Mouse (Mus musculus) liver, embryonic 15.5 days (tissue): ENCODE results near the gene Tgif2. TPM values are rescaled to one million over a fixed set of nuclear protein-coding genes. Genes with fewer than 3 reads are reported as not detected.
"Not testable (repeated sequence)": the region's sequence is repeated elsewhere in the genome, so short reads cannot be mapped to it uniquely, and the experiment has no call there.

Source experiments
- ATAC-seq: fragments of 200-750 bp; cut with Nextera tagmentation; 2 replicates; pipeline ENCODE4 v1.8.0; 2017; ENCODE audit warnings: moderate number of reproducible peaks, mild to moderate bottlenecking, moderate library complexity; ENCODE audit not compliant: insufficient read depth
- H3K27ac ChIP-seq: fragments of 300-500 bp; sonication (generic); replicated peaks from 2 replicates; pipeline ENCODE4 v1.5.1; 2015; ENCODE audit warnings: mild to moderate bottlenecking, inconsistent platforms
- H3K27me3 ChIP-seq: fragments of 300-500 bp; sonication (generic); 2 replicates; pipeline ENCODE4 v1.6.1; 2015; ENCODE audit warnings: mild to moderate bottlenecking, inconsistent platforms
- H3K36me3 ChIP-seq: fragments of 300-500 bp; sonication (generic); replicated peaks from 2 replicates; pipeline ENCODE4 v1.6.1; 2015; ENCODE audit warnings: moderate library complexity, mild to moderate bottlenecking, inconsistent platforms
- H3K4me1 ChIP-seq: fragments of 300-500 bp; sonication (generic); replicated peaks from 2 replicates; pipeline ENCODE4 v1.6.1; 2015; ENCODE audit warnings: inconsistent platforms
- H3K4me2 ChIP-seq: fragments of 300-500 bp; sonication (generic); 2 replicates; pipeline ENCODE4 v1.6.1; 2015; ENCODE audit warnings: moderate library complexity, mild to moderate bottlenecking, inconsistent platforms
- H3K4me3 ChIP-seq: fragments of 300-500 bp; sonication (generic); replicated peaks from 2 replicates; pipeline ENCODE4 v1.5.1; 2015; ENCODE audit warnings: mild to moderate bottlenecking, inconsistent platforms
- H3K9ac ChIP-seq: fragments of 300-500 bp; sonication (generic); 2 replicates; pipeline ENCODE4 v1.6.1; 2015; ENCODE audit warnings: moderate library complexity, mild to moderate bottlenecking, inconsistent platforms
- H3K9me3 ChIP-seq: fragments of 300-500 bp; sonication (generic); replicated peaks from 2 replicates; pipeline ENCODE4 v1.6.1; 2016; ENCODE audit warnings: inconsistent platforms
- WGBS: fragments of 180-500 bp; shearing (Covaris S2); methylation state at CpG from one replicate; pipeline ENCODE4 v1.1.7; 2015; ENCODE audit warnings: mixed read lengths; ENCODE audit not compliant: insufficient replicate concordance; 5-methylcytosine and 5-hydroxymethylcytosine counted together
- polyA plus RNA-seq: library from polyadenylated mRNA; unstranded; fragments of >200 nt; fragmentation: Nextera tagmentation; extraction: Ambion mirVana; gene quantifications from 2 replicates; pipeline ENCODE4 v1.2.1, GENCODE M21; 2015

Gene Tgif2
- polyA plus RNA-seq, 1 experiment from 2014 or later, result 6.3 TPM

- no peak for ATAC-seq
- 23% methylated on average over 5 of the region's 5 CpGs for WGBS
Observed at GRCm38 (mm10) chr2:156814893-156815292, 24.9 kb upstream of the Tgif2 start.

DNA sequence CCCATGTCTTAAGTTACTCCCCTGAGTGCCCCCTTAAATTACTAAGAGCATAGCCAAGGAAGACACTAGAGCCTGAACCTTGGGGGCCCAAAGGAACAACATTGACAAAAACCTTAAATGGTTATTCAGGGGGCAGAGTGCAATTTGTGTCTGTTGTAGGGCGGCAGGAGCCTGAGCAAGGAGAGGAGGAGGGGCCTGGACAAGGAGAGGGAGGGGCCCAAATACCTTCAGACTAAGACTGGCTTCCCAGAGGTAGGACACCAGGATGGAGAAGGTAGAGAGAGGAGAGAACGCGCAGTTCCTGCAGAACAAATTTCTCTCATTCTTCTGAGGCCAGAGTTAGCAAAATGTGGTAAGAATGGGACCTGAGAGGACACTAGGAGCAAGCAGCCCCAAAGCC is 24.4 kb upstream of the Tgif2 start:
- ATAC-seq, result no peak
- Histone ChIP-seq H3K27ac (no peak overlapping the region), H3K27me3 (0 out of 2 replicates have a peak, but pooled peaks cover 4% of the 10 kb centered on the region), H3K36me3 (no peaks in the 10 kb centered on the region), H3K4me1 (no peaks in the 10 kb centered on the region), H3K9ac (no peak overlapping the region), H3K4me2 (no peak overlapping the region), H3K9me3 (no peaks in the 10 kb centered on the region), H3K4me3 (no peak overlapping the region)
- WGBS, result 68% methylated on average over 3 of the region's 3 CpGs

More at GRCm38 (mm10) chr2:156814893-156815292, 24.9 kb upstream of the Tgif2 start:
- Histone ChIP-seq H3K4me3 (no peak overlapping the region), H3K4me2 (no peak overlapping the region), H3K9me3 (no peaks in the 10 kb centered on the region), H3K27ac (no peak overlapping the region), H3K9ac (no peak overlapping the region), H3K36me3 (no peaks in the 10 kb centered on the region), H3K4me1 (no peaks in the 10 kb centered on the region), H3K27me3 (0 out of 2 replicates have a peak, but pooled peaks cover 4% of the 10 kb centered on the region)

- H3K4me3 ChIP-seq, result no peak overlapping the region
- H3K9ac ChIP-seq, result no peak overlapping the region
- H3K4me2 ChIP-seq, result no peak overlapping the region
- no peaks in the 10 kb centered on the region for H3K36me3 ChIP-seq
- H3K27me3 ChIP-seq, result 0 out of 2 replicates have a peak, but pooled peaks cover 4% of the 10 kb centered on the region
- 86% methylated on average over 1 of the region's 1 CpGs for WGBS
- H3K9me3 ChIP-seq, result no peaks in the 10 kb centered on the region
- no peak for ATAC-seq
- H3K27ac ChIP-seq, result no peak overlapping the region
- H3K4me1 ChIP-seq, result no peaks in the 10 kb centered on the region
Observed at GRCm38 (mm10) chr2:156816116-156816515, 23.7 kb upstream of the Tgif2 start.

GRCm38 (mm10) chr2:156825128-156825527 is 14.7 kb upstream of the Tgif2 start:
- not testable (repeated sequence) for H3K36me3 ChIP-seq, H3K27ac ChIP-seq, H3K4me1 ChIP-seq, H3K9me3 ChIP-seq, H3K27me3 ChIP-seq, H3K4me2 ChIP-seq, H3K9ac ChIP-seq, H3K4me3 ChIP-seq, ATAC-seq
- whole genome bisulfite sequencing, result 71% methylated on average over 6 of the region's 6 CpGs

- Histone ChIP-seq H3K4me1 (peaks cover 4% of the 10 kb centered on the region; the same call in 1 of the 2 replicates), H3K36me3 (peaks cover 40% of the 10 kb centered on the region), H3K27ac (no peak overlapping the region), H3K4me3 (no peak overlapping the region), H3K4me2 (no peak overlapping the region), H3K9ac (no peak overlapping the region), H3K27me3 (no peaks in the 10 kb centered on the region), H3K9me3 (peaks cover 21% of the 10 kb centered on the region)
- 88% methylated on average over 11 of the region's 11 CpGs for WGBS
- ATAC-seq, result no peak
Observed at GRCm38 (mm10) chr2:156834336-156834735, 5.5 kb upstream of the Tgif2 start.

DNA sequence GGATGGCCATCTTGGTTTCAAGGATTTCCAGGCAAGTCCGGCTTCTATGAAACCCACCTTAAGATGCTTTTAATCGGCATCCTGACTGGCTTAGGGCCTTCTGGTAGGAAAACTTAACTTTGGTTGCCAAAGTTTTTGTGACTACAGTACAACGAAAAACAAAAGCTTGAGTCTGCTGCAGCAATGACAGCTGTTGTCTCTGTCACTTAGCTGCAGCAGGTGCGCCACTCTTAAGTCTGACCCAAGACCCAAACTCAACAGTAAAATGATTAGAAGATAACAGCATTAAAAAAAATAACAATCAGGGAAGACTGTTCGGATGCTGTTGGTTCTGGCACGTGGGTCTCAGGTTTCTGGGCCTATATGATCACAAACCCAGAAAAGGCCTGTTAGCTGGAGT is 968 bp upstream of the Tgif2 start:
- no peaks in the 10 kb centered on the region; the same call in 1 of the 2 replicates for H3K27me3 ChIP-seq
- WGBS, result 59% methylated on average over 6 of the region's 6 CpGs
- ATAC-seq, result no peak
- peak overlapping the region; percentile 67 for H3K27ac ChIP-seq
- H3K9ac ChIP-seq, result no peak overlapping the region
- peaks cover 5% of the 10 kb centered on the region; the same call in 1 of the 2 replicates for H3K36me3 ChIP-seq
- H3K4me2 ChIP-seq, result peak overlapping the region; percentile 96
- H3K9me3 ChIP-seq, result no peaks in the 10 kb centered on the region
- H3K4me3 ChIP-seq, result peak overlapping the region; percentile 72; the same call in 1 of the 2 replicates
- peaks cover 47% of the 10 kb centered on the region for H3K4me1 ChIP-seq

DNA sequence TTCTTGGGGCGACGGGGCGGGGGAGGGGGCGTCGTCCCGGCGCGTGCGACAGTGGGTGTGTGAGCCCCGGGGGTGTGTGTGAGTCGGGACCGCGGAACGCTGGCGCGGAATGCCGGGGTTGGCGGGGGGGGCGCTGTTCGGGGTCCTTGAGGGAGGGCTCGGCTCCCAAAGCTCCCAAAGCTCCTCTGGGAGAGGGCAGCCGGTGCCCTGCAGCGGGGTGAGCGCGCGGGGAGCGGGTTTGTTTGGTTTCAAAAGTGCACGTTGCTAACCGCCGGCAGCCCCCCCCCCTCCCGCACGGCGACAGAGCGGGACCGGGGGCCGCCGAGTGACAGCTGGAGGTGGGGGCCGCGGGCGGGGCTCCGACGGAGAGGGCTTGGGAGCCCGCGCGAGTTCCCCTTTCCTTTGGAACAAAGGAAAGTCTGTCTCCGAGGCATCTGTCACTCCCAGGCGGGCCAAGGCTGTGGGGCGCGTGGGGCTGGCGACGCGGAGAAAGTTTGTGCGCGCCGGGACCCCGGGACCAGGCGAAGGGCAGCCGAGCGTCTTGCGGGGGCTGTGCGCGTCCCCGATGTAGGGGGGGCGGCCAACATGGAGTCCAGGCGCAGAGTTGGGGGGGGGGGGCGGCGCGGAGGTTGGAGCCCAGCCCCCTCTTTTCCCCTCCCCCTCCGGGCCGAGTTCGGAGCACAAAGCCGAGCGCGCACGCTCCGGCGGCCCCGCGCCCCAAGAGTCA is 657 bp downstream of the Tgif2 start:
- Histone ChIP-seq H3K4me1 (peaks cover 48% of the 10 kb centered on the region), H3K9me3 (no peaks in the 10 kb centered on the region), H3K27me3 (no peaks in the 10 kb centered on the region; the same call in 1 of the 2 replicates), H3K36me3 (peaks cover 4% of the 10 kb centered on the region; the same call in 1 of the 2 replicates), H3K4me2 (peak overlapping the region; percentile 96), H3K4me3 (peak overlapping the region; percentile 72), H3K9ac (peak overlapping the region; percentile 62), H3K27ac (peak overlapping the region; percentile 67)
- WGBS, result under 1% methylated on average over 69 of the region's 79 CpGs
- 0 out of 2 replicates have a peak, but pooled peaks have one; percentile 10 for ATAC-seq

GRCm38 (mm10) chr2:156841028-156841840 is 1.4 kb downstream of the Tgif2 start:
- Histone ChIP-seq H3K27me3 (no peaks in the 10 kb centered on the region; the same call in 1 of the 2 replicates), H3K27ac (peak overlapping the region; percentile 67), H3K9ac (peak overlapping the region; percentile 62), H3K9me3 (no peaks in the 10 kb centered on the region), H3K4me3 (peak overlapping the region; percentile 72), H3K36me3 (peaks cover 4% of the 10 kb centered on the region; the same call in 1 of the 2 replicates), H3K4me1 (peaks cover 48% of the 10 kb centered on the region), H3K4me2 (peak overlapping the region; percentile 96)
- ATAC-seq, result peak; percentile 2; the same call in 1 of the 2 replicates
- under 1% methylated on average over 42 of the region's 42 CpGs for WGBS

GRCm38 (mm10) chr2:156841841-156842706 is 2.3 kb downstream of the Tgif2 start:
- Histone ChIP-seq H3K36me3 (peaks cover 11% of the 10 kb centered on the region; the same call in 1 of the 2 replicates), H3K4me3 (peak overlapping the region; percentile 72), H3K9ac (peak overlapping the region; percentile 29; the same call in 1 of the 2 replicates), H3K27me3 (no peaks in the 10 kb centered on the region; the same call in 1 of the 2 replicates), H3K27ac (peak overlapping the region; percentile 67), H3K4me2 (peak overlapping the region; percentile 96), H3K9me3 (no peaks in the 10 kb centered on the region), H3K4me1 (peaks cover 48% of the 10 kb centered on the region)
- WGBS, result 7% methylated on average over 20 of the region's 20 CpGs
- 0 out of 2 replicates have a peak, but pooled peaks have one; percentile 4 for ATAC-seq

- Histone ChIP-seq H3K27ac (no peak overlapping the region), H3K4me1 (peaks cover 48% of the 10 kb centered on the region), H3K4me3 (peak overlapping the region; percentile 72), H3K27me3 (no peaks in the 10 kb centered on the region; the same call in 1 of the 2 replicates), H3K9me3 (no peaks in the 10 kb centered on the region), H3K9ac (no peak overlapping the region), H3K36me3 (peaks cover 16% of the 10 kb centered on the region; the same call in 1 of the 2 replicates), H3K4me2 (peak overlapping the region; percentile 96)
- ATAC-seq, result no peak
- WGBS, result 51% methylated on average over 11 of the region's 11 CpGs
Observed at GRCm38 (mm10) chr2:156842711-156843110, 2.9 kb downstream of the Tgif2 start.
